Mouse (Mus musculus) kidney, embryonic 14.5 days (tissue): ENCODE measurements around the gene Asic4. TPM values are rescaled to one million over a fixed set of nuclear protein-coding genes. Genes with fewer than 3 reads are reported as not detected.

ENCODE experiments used
- ATAC-seq: fragments of 200-750 bp; cut with Nextera tagmentation; 2 replicates; pipeline ENCODE4 v1.8.0; 2017; ENCODE audit warnings: moderate number of reproducible peaks, mild to moderate bottlenecking, moderate TSS enrichment, moderate library complexity; ENCODE audit not compliant: low FRiP score, low TSS enrichment
- H3K27ac ChIP-seq: fragments of 300-500 bp; sonication (generic); 2 replicates; pipeline ENCODE4 v1.5.1; 2014; ENCODE audit warnings: low read depth, mild to moderate bottlenecking, low read length, moderate library complexity, mixed read lengths
- H3K27me3 ChIP-seq: fragments of 300-500 bp; sonication (generic); 2 replicates; pipeline ENCODE4 v1.6.1; 2014; ENCODE audit warnings: mild to moderate bottlenecking, low read length; ENCODE audit not compliant: control insufficient read depth, insufficient read depth
- H3K36me3 ChIP-seq: fragments of 300-500 bp; sonication (generic); 2 replicates; pipeline ENCODE4 v1.6.1; 2014; ENCODE audit warnings: low read length, mixed read lengths; ENCODE audit not compliant: control insufficient read depth, insufficient read depth
- H3K4me1 ChIP-seq: fragments of 300-500 bp; sonication (generic); 2 replicates; pipeline ENCODE4 v1.6.1; 2014; ENCODE audit warnings: low read length, mixed read lengths; ENCODE audit not compliant: control insufficient read depth, insufficient read depth
- H3K4me2 ChIP-seq: fragments of 300-500 bp; sonication (generic); replicated peaks from 2 replicates; pipeline ENCODE4 v1.6.1; 2014; ENCODE audit warnings: low read depth, mild to moderate bottlenecking, low read length
- H3K4me3 ChIP-seq: fragments of 300-500 bp; sonication (generic); 2 replicates; pipeline ENCODE4 v1.5.1; 2014; ENCODE audit warnings: mild to moderate bottlenecking, low read length
- H3K9ac ChIP-seq: fragments of 300-500 bp; sonication (generic); 2 replicates; pipeline ENCODE4 v1.6.1; 2014; ENCODE audit warnings: low read depth, mild to moderate bottlenecking, low read length, moderate library complexity
- H3K9me3 ChIP-seq: fragments of 300-500 bp; sonication (generic); 2 replicates; pipeline ENCODE4 v1.6.1; 2016; ENCODE audit warnings: low read length; ENCODE audit not compliant: control insufficient read depth
- WGBS: fragments of 180-500 bp; shearing (Covaris S2); extraction: QIAGEN DNeasy Blood & Tissue Kit; methylation state at CpG from one replicate; pipeline ENCODE4 v1.1.7; 2014; 5-methylcytosine and 5-hydroxymethylcytosine counted together
- polyA plus RNA-seq: library from polyadenylated mRNA; unstranded; fragments of >200 nt; fragmentation: Nextera tagmentation; extraction: Ambion mirVana; gene quantifications from 2 replicates; pipeline ENCODE4 v1.2.1, GENCODE M21; 2014

Asic4 gene
- polyA plus RNA-seq, 1 experiment from 2014 or later: 0.32 TPM

DNA sequence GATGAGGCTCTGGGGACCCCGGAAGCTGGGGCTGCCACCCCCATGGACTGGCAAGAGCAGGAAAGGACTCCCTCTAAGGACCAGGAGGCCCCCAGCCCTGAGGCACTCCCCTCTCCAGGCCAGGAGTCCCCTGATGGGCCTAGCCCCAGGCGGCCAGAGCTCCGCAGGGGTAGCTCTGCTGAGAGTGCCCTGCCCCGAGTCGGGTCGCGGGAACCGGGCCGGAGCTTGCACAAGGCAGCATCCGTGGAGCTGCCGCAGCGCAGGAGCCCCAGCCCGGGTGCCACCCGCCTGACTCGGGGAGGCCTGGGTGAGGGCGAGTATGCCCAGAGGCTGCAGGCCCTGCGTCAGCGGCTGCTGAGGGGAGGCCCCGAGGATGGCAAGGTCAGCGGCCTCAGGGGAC lies 28.4 kb upstream of the Asic4 start:
- peak overlapping the region; percentile 28; the same call in 1 of the 2 replicates for H3K9ac ChIP-seq
- ATAC-seq: peak; percentile 7; the same call in 1 of the 2 replicates
- peaks cover 37% of the 10 kb centered on the region for H3K27me3 ChIP-seq
- peaks cover 22% of the 10 kb centered on the region for H3K4me1 ChIP-seq
- WGBS: 9% methylated on average over 16 of the region's 20 CpGs
- H3K36me3 ChIP-seq: peaks cover 12% of the 10 kb centered on the region; the same call in 1 of the 2 replicates
- H3K27ac ChIP-seq: no peak overlapping the region
- peak overlapping the region; percentile 37; the same call in 1 of the 2 replicates for H3K4me3 ChIP-seq
- peak overlapping the region; percentile 61 for H3K4me2 ChIP-seq
- H3K9me3 ChIP-seq: no peaks in the 10 kb centered on the region

DNA sequence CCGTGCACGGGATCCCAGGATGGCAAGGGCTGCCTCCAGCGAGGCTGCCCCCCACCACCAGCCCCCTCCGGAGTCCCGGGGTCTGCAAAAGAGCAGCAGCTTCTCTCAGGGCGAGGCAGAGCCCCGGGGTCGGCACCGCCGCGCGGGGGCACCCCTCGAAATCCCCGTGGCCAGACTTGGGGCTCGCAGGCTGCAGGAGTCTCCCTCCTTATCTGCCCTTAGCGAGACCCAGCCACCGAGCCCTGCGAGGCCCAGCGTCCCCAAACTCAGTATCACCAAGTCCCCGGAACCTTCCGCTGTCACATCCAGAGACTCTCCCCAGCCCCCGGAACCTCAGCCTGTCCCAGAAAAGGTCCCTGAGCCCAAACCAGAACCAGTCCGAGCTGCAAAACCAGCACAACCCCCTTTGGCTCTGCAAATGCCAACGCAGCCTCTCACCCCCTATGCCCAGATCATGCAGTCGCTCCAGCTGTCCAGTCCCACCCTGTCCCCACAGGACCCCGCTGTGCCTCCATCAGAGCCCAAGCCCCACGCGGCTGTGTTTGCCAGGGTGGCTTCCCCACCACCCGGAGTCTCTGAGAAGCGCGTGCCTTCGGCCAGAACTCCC lies 27.9 kb upstream of the Asic4 start:
- H3K4me1 ChIP-seq: peaks cover 22% of the 10 kb centered on the region
- H3K27me3 ChIP-seq: peaks cover 37% of the 10 kb centered on the region
- H3K9me3 ChIP-seq: no peaks in the 10 kb centered on the region
- no peak overlapping the region for H3K27ac ChIP-seq
- peak overlapping the region; percentile 61 for H3K4me2 ChIP-seq
- WGBS: 7% methylated on average over 32 of the region's 32 CpGs
- H3K36me3 ChIP-seq: peaks cover 8% of the 10 kb centered on the region; the same call in 1 of the 2 replicates
- peak overlapping the region; percentile 37 for H3K4me3 ChIP-seq
- peak; percentile 41; the same call in 1 of the 2 replicates for ATAC-seq
- H3K9ac ChIP-seq: peak overlapping the region; percentile 50; the same call in 1 of the 2 replicates

DNA sequence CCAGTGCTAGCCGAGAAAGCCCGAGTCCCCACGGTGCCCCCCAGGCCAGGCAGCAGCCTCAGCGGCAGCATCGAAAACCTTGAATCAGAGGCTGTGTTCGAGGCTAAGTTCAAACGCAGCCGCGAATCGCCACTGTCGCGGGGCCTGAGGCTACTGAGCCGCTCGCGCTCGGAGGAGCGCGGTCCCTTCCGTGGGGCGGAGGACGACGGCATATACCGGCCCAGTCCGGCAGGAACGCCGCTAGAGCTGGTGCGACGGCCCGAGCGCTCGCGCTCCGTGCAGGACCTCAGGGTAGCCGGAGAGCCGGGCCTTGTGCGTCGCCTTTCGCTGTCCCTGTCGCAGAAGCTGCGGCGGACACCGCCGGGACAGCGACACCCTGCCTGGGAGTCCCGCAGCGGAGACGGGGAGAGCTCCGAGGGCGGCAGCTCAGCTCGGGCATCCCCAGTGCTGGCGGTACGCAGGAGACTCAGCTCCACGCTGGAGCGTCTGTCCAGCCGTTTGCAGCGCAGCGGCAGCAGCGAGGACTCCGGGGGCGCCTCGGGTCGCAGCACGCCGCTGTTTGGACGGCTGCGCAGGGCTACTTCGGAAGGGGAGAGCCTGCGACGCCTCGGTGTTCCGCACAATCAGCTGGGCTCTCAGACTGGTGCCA lies 27.3 kb upstream of the Asic4 start:
- Histone ChIP-seq H3K4me2 (peak overlapping the region; percentile 61), H3K27ac (no peak overlapping the region), H3K9ac (peak overlapping the region; percentile 50), H3K9me3 (no peaks in the 10 kb centered on the region), H3K4me3 (peak overlapping the region; percentile 37), H3K4me1 (peaks cover 22% of the 10 kb centered on the region), H3K27me3 (peaks cover 37% of the 10 kb centered on the region), H3K36me3 (peaks cover 6% of the 10 kb centered on the region; the same call in 1 of the 2 replicates)
- under 1% methylated on average over 71 of the region's 71 CpGs for WGBS
- ATAC-seq: peak; percentile 68

DNA sequence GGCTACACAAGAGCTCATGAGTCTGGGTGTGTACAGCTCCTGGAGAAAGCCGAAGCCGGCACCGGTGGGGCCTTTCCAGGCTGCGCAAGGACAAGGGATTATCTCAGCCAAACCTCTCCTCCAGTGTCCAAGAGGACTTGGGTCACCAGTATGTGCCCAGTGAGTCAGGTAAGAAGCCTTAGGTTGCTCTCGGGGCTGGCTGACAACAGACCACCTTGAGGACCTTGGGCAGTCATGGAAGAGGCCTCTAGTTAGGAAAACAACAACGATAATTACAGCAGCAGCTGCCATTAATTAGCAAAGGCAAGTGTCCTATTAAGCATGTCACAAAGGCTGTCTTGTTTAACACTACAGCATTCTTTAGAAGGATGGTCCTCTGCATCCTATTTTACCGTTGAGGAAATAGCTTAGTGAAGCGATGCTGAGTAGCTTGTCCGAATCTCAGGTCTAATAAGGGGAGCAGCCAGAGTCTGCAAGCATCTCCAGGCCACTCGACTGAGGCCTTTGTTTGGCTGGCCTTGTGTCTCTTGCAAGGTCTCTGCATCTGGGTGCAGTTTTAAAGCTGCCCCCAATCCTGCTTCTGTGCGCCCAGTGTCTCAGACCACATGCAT lies 26.4 kb upstream of the Asic4 start:
- no peaks in the 10 kb centered on the region; the same call in 1 of the 2 replicates for H3K36me3 ChIP-seq
- H3K9ac ChIP-seq: no peak overlapping the region
- no peak for ATAC-seq
- no peaks in the 10 kb centered on the region for H3K9me3 ChIP-seq
- WGBS: 72% methylated on average over 11 of the region's 11 CpGs
- no peak overlapping the region for H3K27ac ChIP-seq
- H3K4me2 ChIP-seq: no peak overlapping the region
- H3K27me3 ChIP-seq: peaks cover 37% of the 10 kb centered on the region
- H3K4me3 ChIP-seq: no peak overlapping the region
- peaks cover 22% of the 10 kb centered on the region for H3K4me1 ChIP-seq

DNA sequence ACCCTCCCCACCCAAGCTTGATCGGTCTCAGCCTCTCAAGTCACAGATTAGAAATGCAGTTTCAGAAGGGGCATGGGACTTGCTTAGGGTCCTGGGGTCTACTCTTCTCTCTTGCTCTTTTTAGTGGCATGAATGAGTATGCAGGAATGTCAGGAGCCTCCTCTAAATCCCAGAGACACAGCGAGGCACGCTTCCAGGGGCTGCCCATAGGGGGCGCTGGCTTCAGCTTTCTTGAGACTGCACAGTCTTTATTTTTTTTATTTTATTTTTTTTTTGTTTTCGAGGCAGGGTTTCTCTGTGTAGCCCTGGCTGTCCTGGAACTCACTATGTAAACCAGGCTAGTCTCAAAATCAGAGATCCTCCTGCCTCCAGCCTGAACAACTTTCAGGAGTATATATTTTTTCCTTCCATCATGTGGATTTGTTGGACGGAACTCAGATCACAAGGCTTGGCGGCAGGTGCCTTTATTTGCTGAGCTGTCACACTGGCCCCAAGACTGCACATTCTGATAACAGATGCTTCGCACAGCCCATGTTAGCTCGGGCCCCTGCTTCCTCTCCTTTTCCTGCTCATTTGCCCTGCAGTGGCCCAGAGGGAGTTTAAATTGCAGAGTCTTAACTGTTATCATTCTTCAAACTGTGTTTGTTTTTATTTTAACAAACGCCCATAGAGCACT lies 24.3 kb upstream of the Asic4 start:
- no peak overlapping the region for H3K9ac ChIP-seq
- H3K36me3 ChIP-seq: peaks cover 6% of the 10 kb centered on the region; the same call in 1 of the 2 replicates
- 29% methylated on average over 10 of the region's 10 CpGs for WGBS
- no peak overlapping the region for H3K27ac ChIP-seq
- H3K4me3 ChIP-seq: no peak overlapping the region
- ATAC-seq: no peak
- H3K4me2 ChIP-seq: no peak overlapping the region
- peaks cover 22% of the 10 kb centered on the region for H3K4me1 ChIP-seq
- H3K27me3 ChIP-seq: peaks cover 35% of the 10 kb centered on the region
- H3K9me3 ChIP-seq: no peaks in the 10 kb centered on the region

DNA sequence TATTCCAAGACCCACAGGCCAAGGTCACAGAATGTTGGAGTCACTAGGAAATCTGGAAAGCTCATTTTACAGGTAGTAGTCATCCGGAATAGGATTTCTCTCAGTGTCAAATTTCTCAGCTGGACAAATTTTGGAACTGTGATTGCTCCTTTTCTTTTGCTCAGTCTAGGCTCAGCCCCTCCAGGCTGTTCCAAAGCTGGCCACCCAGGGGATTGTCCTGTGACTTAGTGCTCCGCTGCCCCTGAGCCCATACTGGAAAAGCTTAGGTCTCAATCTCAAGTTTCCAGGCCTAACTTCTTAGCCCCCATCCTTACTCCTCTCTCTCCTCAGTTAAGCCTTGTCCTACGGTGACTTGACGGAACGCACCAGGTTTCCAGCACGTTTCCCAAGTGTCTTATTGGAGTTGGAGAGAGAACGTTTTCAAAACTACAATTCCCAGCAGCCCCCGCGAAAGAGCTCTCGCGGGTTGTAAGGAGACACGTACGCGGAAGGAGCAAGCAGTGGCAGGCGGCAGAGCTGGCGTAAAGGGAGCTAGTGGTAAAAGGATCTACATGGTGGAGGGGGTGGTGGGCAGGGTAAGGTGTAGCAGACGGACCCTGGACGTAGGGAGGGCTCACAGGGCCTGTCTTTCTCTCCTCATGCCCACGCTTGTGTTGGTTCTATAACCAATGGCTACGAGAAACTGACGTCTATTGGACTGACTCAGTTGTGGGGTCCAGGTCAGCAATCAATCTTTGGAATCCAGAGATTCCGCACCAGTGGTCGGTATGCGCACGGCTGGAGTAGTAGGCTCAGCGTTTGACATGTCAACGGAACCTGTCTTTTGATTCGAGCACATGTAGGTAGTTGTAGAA lies 14.5 kb upstream of the Asic4 start, which contains the start of gene Gmppa:
Gene Gmppa (plus strand): TSS at position 456 of the 854 bp plus-strand sequence.
- Histone ChIP-seq H3K4me3 (peak within 1 kb of the TSS; percentile 67), H3K27ac (peak within 1 kb of the TSS; percentile 47), H3K9ac (peak within 1 kb of the TSS; percentile 69), H3K4me1 (peaks cover 11% of the 10 kb centered on the region; the same call in 1 of the 2 replicates), H3K27me3 (no peaks in the 10 kb centered on the region), H3K4me2 (peak within 1 kb of the TSS; percentile 78), H3K36me3 (no peaks in the 10 kb centered on the region), H3K9me3 (no peaks in the 10 kb centered on the region)
- WGBS: 4% methylated on average over 28 of the region's 28 CpGs
- ATAC-seq: peak; percentile 70

DNA sequence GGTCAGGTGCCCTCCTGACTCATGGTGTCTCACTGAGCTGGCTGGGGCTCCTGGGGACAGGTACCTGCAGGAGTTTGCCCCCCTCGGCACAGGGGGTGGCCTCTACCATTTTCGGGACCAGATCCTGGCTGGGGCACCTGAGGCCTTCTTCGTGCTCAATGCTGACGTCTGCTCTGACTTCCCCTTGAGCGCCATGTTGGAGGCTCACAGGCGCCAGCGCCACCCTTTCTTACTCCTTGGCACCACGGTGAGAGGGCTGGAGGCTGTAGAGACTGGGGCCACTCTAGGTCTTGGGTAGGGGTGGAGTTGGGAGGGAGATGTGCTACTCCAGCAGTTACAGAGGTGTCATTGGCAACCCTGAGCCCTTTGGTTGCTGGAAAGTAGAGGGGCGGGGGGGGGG lies 11.5 kb upstream of the Asic4 start:
- peaks cover 4% of the 10 kb centered on the region; the same call in 1 of the 2 replicates for H3K36me3 ChIP-seq
- H3K4me3 ChIP-seq: no peak overlapping the region
- peaks cover 29% of the 10 kb centered on the region for H3K4me1 ChIP-seq
- ATAC-seq: no peak
- no peak overlapping the region for H3K9ac ChIP-seq
- no peaks in the 10 kb centered on the region for H3K27me3 ChIP-seq
- WGBS: 78% methylated on average over 8 of the region's 9 CpGs
- no peaks in the 10 kb centered on the region for H3K9me3 ChIP-seq
- H3K4me2 ChIP-seq: no peak overlapping the region
- no peak overlapping the region for H3K27ac ChIP-seq

DNA sequence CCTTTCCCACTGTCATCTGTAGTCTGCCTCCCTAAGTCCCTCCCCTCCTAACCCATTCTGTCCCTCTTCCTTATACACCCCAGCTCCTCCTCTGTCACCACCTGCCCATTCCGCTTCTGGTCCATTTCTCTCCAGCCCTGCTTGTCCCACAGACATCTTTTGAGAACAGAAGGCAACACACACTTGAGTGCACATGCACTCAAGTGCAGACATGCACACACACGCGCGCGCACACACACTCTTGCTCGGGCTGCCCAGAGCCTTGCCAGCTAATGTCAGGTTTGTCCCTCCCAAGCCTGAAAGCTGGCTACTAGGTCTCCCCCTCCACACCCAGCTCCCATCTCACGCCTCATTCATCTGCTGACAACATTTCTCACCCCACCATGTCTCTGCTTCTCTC lies 9.6 kb upstream of the Asic4 start:
- no peak overlapping the region for H3K27ac ChIP-seq
- H3K4me1 ChIP-seq: peaks cover 48% of the 10 kb centered on the region
- no peak overlapping the region for H3K4me3 ChIP-seq
- H3K9ac ChIP-seq: no peak overlapping the region
- no peaks in the 10 kb centered on the region for H3K9me3 ChIP-seq
- peaks cover 4% of the 10 kb centered on the region; the same call in 1 of the 2 replicates for H3K36me3 ChIP-seq
- no peak overlapping the region for H3K4me2 ChIP-seq
- no peaks in the 10 kb centered on the region for H3K27me3 ChIP-seq
- ATAC-seq: no peak
- 92% methylated on average over 7 of the region's 7 CpGs for WGBS
